Mouse (Mus musculus): ENCODE results near the gene Gm21954. TPM values are rescaled to one million over a fixed set of nuclear protein-coding genes. Genes with fewer than 3 reads are reported as not detected.

Gene Gm21954
- not detected for polyA plus RNA-seq (2014; fragmentation: Illumina TruSeq; extraction: RNeasy Lipid Tissue Mini Kit (QIAGEN cat#74804))

GRCm38 (mm10) chr3:55472110-55472509, at the start of gene Gm21954:
TSS of gene Gm21954 (minus strand) at chr3:55472210.

Other genes with a start within 250 kb of the Gm21954 start
- 24.1 TPM for gene Dclk1, start 229.8 kb downstream of the Gm21954 start, polyA plus RNA-seq (2014; fragmentation: Illumina TruSeq; extraction: RNeasy Lipid Tissue Mini Kit (QIAGEN cat#74804))

All from ovary, adult 10 weeks (tissue).